Mouse (Mus musculus) kidney, adult 2 months (tissue): ENCODE results near the gene Olfr547. TPM values are rescaled to one million over a fixed set of nuclear protein-coding genes. Genes with fewer than 3 reads are reported as not detected.
"Not testable (repeated sequence)": the region's sequence is repeated elsewhere in the genome, so short reads cannot be mapped to it uniquely, and the experiment has no call there.

Experiments used
- DNase-seq: peaks from one replicate; pipeline ENCODE4 v3.0.0; 2021
- H3K27ac ChIP-seq: fragments of 200-500 bp; 2 replicates; pipeline ENCODE4 v1.5.1; 2012; ENCODE audit warnings: low read depth, low read length, control low read depth, inconsistent platforms; ENCODE audit not compliant: insufficient read depth
- H3K27me3 ChIP-seq: fragments of 200-500 bp; replicated peaks from 2 replicates; pipeline ENCODE4 v1.6.1; 2012; ENCODE audit warnings: mild to moderate bottlenecking, moderate library complexity, low read length, inconsistent platforms; ENCODE audit not compliant: control insufficient read depth, insufficient read depth
- H3K36me3 ChIP-seq: fragments of 200-500 bp; 2 replicates; pipeline ENCODE4 v1.6.1; 2012; ENCODE audit warnings: mild to moderate bottlenecking, moderate library complexity, low read length, inconsistent platforms; ENCODE audit not compliant: control insufficient read depth, insufficient read depth
- H3K4me1 ChIP-seq: fragments of 200-500 bp; 2 replicates; pipeline ENCODE4 v1.6.1; 2011; ENCODE audit warnings: low read length; ENCODE audit not compliant: control insufficient read depth, insufficient read depth
- H3K4me3 ChIP-seq: fragments of 200-500 bp; 2 replicates; pipeline ENCODE4 v1.5.1; 2011; ENCODE audit warnings: mild to moderate bottlenecking, low read depth, low read length, control low read depth; ENCODE audit not compliant: insufficient read depth
- CTCF ChIP-seq: fragments of 200-500 bp; conservative IDR thresholded peaks from 2 replicates; pipeline ENCODE4 v1.5.1; 2011; ENCODE audit warnings: low read depth, mild to moderate bottlenecking, control low read depth, low read length, moderate library complexity, mixed read lengths; ENCODE audit not compliant: insufficient read depth, insufficient read length
- POLR2A ChIP-seq: fragments of 200-500 bp; IDR thresholded peaks from one replicate; pipeline ENCODE4 v1.6.1; 2011; ENCODE audit warnings: low read depth, low read length, control low read depth
- WGBS: fragments of 180-500 bp; shearing (Covaris S2); methylation state at CpG from one replicate; pipeline ENCODE4 v1.1.7; 2018; 5-methylcytosine and 5-hydroxymethylcytosine counted together
- polyA plus RNA-seq: library from polyadenylated mRNA; depleted of rRNA; stranded (reverse); fragments of >200 nt; gene quantifications from 2 replicates; pipeline ENCODE4 v1.2.3, GENCODE M21; 2012; rRNA removed

Olfr547 gene
- not detected in 2 replicates for polyA plus RNA-seq

DNA sequence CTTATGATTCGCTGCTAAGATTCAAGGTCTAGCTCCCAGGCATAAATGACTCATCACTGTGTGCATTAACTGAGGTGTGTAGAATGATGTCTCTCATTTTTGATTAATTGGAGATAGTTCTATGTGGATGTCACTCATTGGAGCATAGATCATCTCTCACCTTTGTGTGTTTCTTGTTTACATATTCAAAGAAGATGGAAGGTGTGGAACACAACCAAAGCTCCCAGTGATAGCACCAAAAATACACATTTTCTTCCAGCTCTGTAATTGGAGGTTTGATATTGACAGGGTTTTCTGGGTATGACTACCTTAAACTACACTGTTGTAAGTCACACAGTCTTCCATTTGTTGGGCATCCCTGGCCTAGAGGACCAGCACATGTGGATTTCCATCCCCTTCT is at the start of gene Olfr547:
Gene Olfr547 (plus strand): TSS at position 301 of the 400 bp plus-strand sequence.
- TF ChIP-seq CTCF: no peak
- TF ChIP-seq POLR2A: no peak
- Histone ChIP-seq H3K4me1 (no peaks in the 10 kb centered on the region), H3K36me3 (no peaks in the 10 kb centered on the region), H3K27me3 (no peaks in the 10 kb centered on the region), H3K27ac (no peak within 1 kb of the TSS), H3K4me3 (no peak within 1 kb of the TSS)
- no peak for DNase-seq
- WGBS: 79% methylated on average over 1 of the region's 1 CpGs

- not testable (repeated sequence) for H3K4me3 ChIP-seq, H3K27ac ChIP-seq, H3K4me1 ChIP-seq, H3K36me3 ChIP-seq, H3K27me3 ChIP-seq, DNase-seq
- WGBS: 73% methylated on average over 8 of the region's 8 CpGs
These were observed 49.8 kb upstream of the Olfr547 start for GRCm38 (mm10) chr7:102484766-102485165.

- Histone ChIP-seq H3K4me1 (no peaks in the 10 kb centered on the region), H3K27ac (no peak overlapping the region), H3K27me3 (no peaks in the 10 kb centered on the region), H3K4me3 (no peak overlapping the region), H3K36me3 (no peaks in the 10 kb centered on the region)
- DNase-seq: no peak
- no peak for TF ChIP-seq CTCF
- TF ChIP-seq POLR2A: no peak
- 88% methylated on average over 1 of the region's 1 CpGs for WGBS
These were observed 48.4 kb upstream of the Olfr547 start for GRCm38 (mm10) chr7:102486105-102486504.

DNA sequence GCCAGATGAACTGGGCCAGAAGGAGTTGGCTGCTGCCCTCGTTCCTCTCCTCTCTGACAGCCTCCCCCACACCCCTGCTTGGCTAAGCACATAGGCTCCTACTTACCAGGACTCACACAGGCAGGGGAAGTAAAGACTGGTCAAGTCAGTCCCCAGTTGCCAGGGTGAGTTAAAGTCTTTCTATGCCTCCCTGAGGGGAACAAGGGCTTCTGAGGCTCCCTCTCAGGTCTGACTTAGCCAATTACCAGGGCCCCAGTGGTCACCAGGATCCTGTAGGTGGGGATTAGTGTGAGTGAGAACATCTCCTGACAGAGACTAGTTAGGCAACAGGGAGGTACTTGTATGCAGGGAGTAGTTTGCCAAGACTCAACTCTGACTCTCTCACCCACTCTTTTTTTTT is 46.4 kb upstream of the Olfr547 start, which contains the start of gene Olfr544:
Gene Olfr544 (minus strand): TSS at position 153 of the 400 bp plus-strand sequence.
- DNase-seq: no peak
- H3K36me3 ChIP-seq: no peaks in the 10 kb centered on the region
- no peak within 1 kb of the TSS for H3K27ac ChIP-seq
- no peak for TF ChIP-seq CTCF
- TF ChIP-seq POLR2A: no peak
- H3K4me1 ChIP-seq: no peaks in the 10 kb centered on the region
- no peaks in the 10 kb centered on the region for H3K27me3 ChIP-seq
- 48% methylated on average over 1 of the region's 1 CpGs for WGBS
- H3K4me3 ChIP-seq: no peak within 1 kb of the TSS

- DNase-seq, H3K4me3 ChIP-seq, H3K27me3 ChIP-seq, H3K36me3 ChIP-seq, H3K4me1 ChIP-seq, H3K27ac ChIP-seq: not testable (repeated sequence)
- 54% methylated on average over 7 of the region's 7 CpGs for WGBS
These were observed 40.1 kb upstream of the Olfr547 start for GRCm38 (mm10) chr7:102494416-102494815.

- Histone ChIP-seq H3K4me1 (no peaks in the 10 kb centered on the region), H3K36me3 (no peaks in the 10 kb centered on the region), H3K27ac (no peak within 1 kb of the TSS), H3K4me3 (no peak within 1 kb of the TSS), H3K27me3 (no peaks in the 10 kb centered on the region)
- DNase-seq: no peak
- 61% methylated on average over 3 of the region's 3 CpGs for WGBS
- TF ChIP-seq POLR2A (no peak), CTCF (no peak)
These were observed 35.1 kb upstream of the Olfr547 start, which contains the start of gene Olfr545 for GRCm38 (mm10) chr7:102499473-102499872. Olfr545 (minus strand) TSS chr7:102499573.

- no peak for TF ChIP-seq POLR2A
- TF ChIP-seq CTCF: no peak
- no peak for DNase-seq
- Histone ChIP-seq H3K4me3 (no peak overlapping the region), H3K36me3 (no peaks in the 10 kb centered on the region), H3K4me1 (no peaks in the 10 kb centered on the region), H3K27me3 (no peaks in the 10 kb centered on the region), H3K27ac (no peak overlapping the region)
- 74% methylated on average over 5 of the region's 5 CpGs for WGBS
These were observed 32.6 kb upstream of the Olfr547 start for GRCm38 (mm10) chr7:102501986-102502385.

- DNase-seq: peak; percentile 77
- Histone ChIP-seq H3K27ac (no peak overlapping the region), H3K4me3 (no peak overlapping the region), H3K36me3 (no peaks in the 10 kb centered on the region), H3K4me1 (no peaks in the 10 kb centered on the region), H3K27me3 (no peaks in the 10 kb centered on the region)
- 44% methylated on average over 3 of the region's 3 CpGs for WGBS
- peak; percentile 96 for TF ChIP-seq CTCF
- TF ChIP-seq POLR2A: no peak
These were observed 27.7 kb upstream of the Olfr547 start for GRCm38 (mm10) chr7:102506848-102507247.
